Mouse (Mus musculus): ENCODE results near the gene Pygb.

DNA sequence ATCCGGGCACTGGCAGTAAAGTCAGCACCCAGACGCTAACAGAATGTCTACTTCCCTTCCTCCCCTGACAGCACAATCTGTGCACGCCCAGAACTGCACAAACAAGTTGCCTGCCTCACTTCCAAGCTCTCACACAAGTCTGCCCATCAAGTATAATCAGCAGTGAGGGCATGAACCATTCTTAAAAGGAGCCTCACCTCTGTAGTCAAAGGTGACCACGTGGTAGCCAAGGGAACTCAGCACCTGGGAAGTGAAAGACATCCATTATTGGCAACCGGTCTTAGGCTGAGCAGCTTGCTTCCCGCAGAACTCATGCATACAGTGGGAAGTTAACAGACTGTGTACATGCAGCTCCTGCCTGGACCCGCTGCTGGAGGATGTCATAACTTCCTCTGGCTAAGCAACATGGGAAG is 55.5 kb downstream of the Pygb start:
- TF ChIP-seq CTCF (IDR thresholded peaks at IDR 0.05; ENCODE audit: low read depth, low read length) (no peak), POLR2A (IDR thresholded peaks at IDR 0.05; ENCODE audit: insufficient read depth, low read length) (no peak)

All from ES-Bruce4 (cell line).